Mouse (Mus musculus) lung, adult 2 months (tissue): ENCODE measurements around the gene Akirin2.

Experiments
- CTCF ChIP-seq: fragments of 200-500 bp; IDR thresholded peaks from 2 replicates; pipeline ENCODE4 v1.5.1; 2011; ENCODE audit warnings: mild to moderate bottlenecking, low read length, control low read depth; ENCODE audit not compliant: insufficient read depth
- POLR2A ChIP-seq: fragments of 200-500 bp; IDR thresholded peaks from 2 replicates; pipeline ENCODE4 v1.6.1; 2011; ENCODE audit warnings: low read depth, mild to moderate bottlenecking, control low read depth, low read length, borderline replicate concordance; ENCODE audit errors: extremely low read depth

GRCm38 (mm10) chr4:34554596-34554995 is 3.9 kb downstream of the Akirin2 start:
- no peak for TF ChIP-seq CTCF
- TF ChIP-seq POLR2A, result no peak
